Mouse (Mus musculus): ENCODE data around the gene Kif2c. TPM values are rescaled to one million over a fixed set of nuclear protein-coding genes. Genes with fewer than 3 reads are reported as not detected.

The Kif2c gene
- total and polyA plus RNA-seq, 2 experiments from 2014 or later, result 6.9 to 8.4 TPM

GRCm38 (mm10) chr4:117120445-117121414, 61.7 kb downstream of the Kif2c start:
- peak; percentile 96 for ATAC-seq
- DNase-seq (ENCODE audit: low spot score), result peak; percentile 97
- H3K9ac ChIP-seq (replicated peaks; ENCODE audit: low read length), result peak overlapping the region; percentile 69
- peak overlapping the region; percentile 61 for H3K4me3 ChIP-seq (ENCODE audit: low read length)
- peak overlapping the region; percentile 92 for H3K27ac ChIP-seq
- under 1% methylated on average over 69 of the region's 69 CpGs for WGBS
- H3K9me3 ChIP-seq (ENCODE audit: low read length), result no peaks in the 10 kb centered on the region
- no peaks in the 10 kb centered on the region for H3K27me3 ChIP-seq (ENCODE audit: insufficient read depth, low read length)
- H3K4me1 ChIP-seq (ENCODE audit: insufficient read depth, low read length), result peaks cover 7% of the 10 kb centered on the region
- H3K36me3 ChIP-seq (ENCODE audit: insufficient read depth, low read length), result no peaks in the 10 kb centered on the region
- TF ChIP-seq CTCF (IDR thresholded peaks at IDR 0.05; ENCODE audit: low read depth), result peak; percentile 91
- peak overlapping the region; percentile 98 for H3K4me2 ChIP-seq (ENCODE audit: low read depth, low read length)

GRCm38 (mm10) chr4:117120052-117120444, 62.4 kb downstream of the Kif2c start:
- Histone ChIP-seq H3K36me3 (ENCODE audit: insufficient read depth, low read length) (peaks cover 1% of the 10 kb centered on the region; the same call in 1 of the 2 replicates), H3K4me1 (ENCODE audit: insufficient read depth, low read length) (peaks cover 2% of the 10 kb centered on the region), H3K27ac (peak overlapping the region; percentile 92), H3K27me3 (ENCODE audit: insufficient read depth, low read length) (no peaks in the 10 kb centered on the region), H3K4me2 (ENCODE audit: low read depth, low read length) (peak overlapping the region; percentile 98), H3K9me3 (ENCODE audit: low read length) (no peaks in the 10 kb centered on the region), H3K9ac (replicated peaks; ENCODE audit: low read length) (peak overlapping the region; percentile 69), H3K4me3 (ENCODE audit: low read length) (peak overlapping the region; percentile 61)
- DNase-seq (ENCODE audit: low spot score) (no peak), ATAC-seq (no peak)
- no peak for TF ChIP-seq CTCF (IDR thresholded peaks at IDR 0.05; ENCODE audit: low read depth)
- 4% methylated on average over 10 of the region's 10 CpGs for WGBS

DNA sequence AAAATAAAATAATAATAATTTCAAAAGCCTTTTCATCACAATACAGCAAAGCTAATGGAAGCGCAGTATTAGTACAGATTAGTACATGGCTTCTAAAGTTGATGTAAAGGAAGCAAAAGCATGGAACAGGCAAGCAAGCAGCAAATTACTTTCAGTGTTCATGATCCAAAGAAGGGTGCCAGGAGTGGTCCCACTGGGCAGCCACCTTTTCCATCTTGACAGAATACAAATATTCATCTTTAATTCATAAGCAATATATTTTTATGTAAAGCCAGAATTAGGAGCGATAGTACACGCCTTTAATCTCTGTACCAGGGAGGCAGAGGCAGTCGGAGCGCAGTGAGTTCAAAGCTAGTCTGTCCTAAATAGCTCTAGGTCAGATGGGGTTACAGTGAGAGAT, 62.8 kb downstream of the Kif2c start:
- Histone ChIP-seq H3K27me3 (ENCODE audit: insufficient read depth, low read length) (no peaks in the 10 kb centered on the region), H3K4me2 (ENCODE audit: low read depth, low read length) (peak overlapping the region; percentile 98), H3K36me3 (ENCODE audit: insufficient read depth, low read length) (peaks cover 5% of the 10 kb centered on the region; the same call in 1 of the 2 replicates), H3K27ac (peak overlapping the region; percentile 92), H3K9me3 (ENCODE audit: low read length) (no peaks in the 10 kb centered on the region), H3K4me3 (ENCODE audit: low read length) (peak overlapping the region; percentile 61), H3K4me1 (ENCODE audit: insufficient read depth, low read length) (no peaks in the 10 kb centered on the region), H3K9ac (replicated peaks; ENCODE audit: low read length) (peak overlapping the region; percentile 69)
- DNase-seq (ENCODE audit: low spot score) (no peak), ATAC-seq (no peak)
- 80% methylated on average over 5 of the region's 5 CpGs for WGBS
- TF ChIP-seq CTCF (IDR thresholded peaks at IDR 0.05; ENCODE audit: low read depth), result no peak

GRCm38 (mm10) chr4:117117931-117118330, 64.5 kb downstream of the Kif2c start:
- DNase-seq (ENCODE audit: low spot score), result no peak
- Histone ChIP-seq H3K4me3 (ENCODE audit: low read length) (no peak overlapping the region), H3K9me3 (ENCODE audit: low read length) (no peaks in the 10 kb centered on the region), H3K4me1 (ENCODE audit: insufficient read depth, low read length) (no peaks in the 10 kb centered on the region), H3K9ac (replicated peaks; ENCODE audit: low read length) (no peak overlapping the region), H3K27ac (no peak overlapping the region), H3K4me2 (ENCODE audit: low read depth, low read length) (no peak overlapping the region), H3K27me3 (ENCODE audit: insufficient read depth, low read length) (no peaks in the 10 kb centered on the region), H3K36me3 (ENCODE audit: insufficient read depth, low read length) (peaks cover 6% of the 10 kb centered on the region; the same call in 1 of the 2 replicates)
- ATAC-seq, result no peak
- TF ChIP-seq CTCF (IDR thresholded peaks at IDR 0.05; ENCODE audit: low read depth), result no peak
- WGBS, result 93% methylated on average over 7 of the region's 7 CpGs

DNA sequence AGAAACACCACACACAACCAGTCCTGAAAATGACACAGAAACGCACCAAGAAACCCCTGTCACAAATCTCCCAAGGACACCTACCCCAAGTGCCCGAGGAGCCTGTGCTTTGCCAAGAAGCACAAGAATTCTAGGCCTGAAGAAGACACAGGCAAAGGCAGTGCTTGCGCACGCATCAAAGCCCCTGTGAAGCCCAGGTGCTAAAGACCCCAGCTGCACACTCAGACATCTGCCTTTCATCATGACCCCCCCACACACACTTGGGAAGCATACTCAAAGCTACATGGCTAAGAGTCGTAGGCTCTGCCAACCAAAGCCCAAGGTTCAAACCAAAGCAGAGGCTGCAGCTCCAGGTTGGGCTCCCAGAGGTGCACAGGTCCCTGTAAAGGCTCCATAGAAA, 66.8 kb downstream of the Kif2c start:
- H3K27ac ChIP-seq, result no peak overlapping the region
- no peak overlapping the region for H3K4me3 ChIP-seq (ENCODE audit: low read length)
- no peak overlapping the region for H3K9ac ChIP-seq (replicated peaks; ENCODE audit: low read length)
- ATAC-seq (no peak), DNase-seq (ENCODE audit: low spot score) (no peak)
- no peaks in the 10 kb centered on the region for H3K27me3 ChIP-seq (ENCODE audit: insufficient read depth, low read length)
- H3K9me3 ChIP-seq (ENCODE audit: low read length), result no peaks in the 10 kb centered on the region
- no peak for TF ChIP-seq CTCF (IDR thresholded peaks at IDR 0.05; ENCODE audit: low read depth)
- 88% methylated on average over 5 of the region's 5 CpGs for WGBS
- no peak overlapping the region for H3K4me2 ChIP-seq (ENCODE audit: low read depth, low read length)
- H3K36me3 ChIP-seq (ENCODE audit: insufficient read depth, low read length), result peaks cover 13% of the 10 kb centered on the region
- H3K4me1 ChIP-seq (ENCODE audit: insufficient read depth, low read length), result no peaks in the 10 kb centered on the region

- no peak overlapping the region for H3K27ac ChIP-seq
- no peaks in the 10 kb centered on the region for H3K4me1 ChIP-seq (ENCODE audit: insufficient read depth, low read length)
- H3K4me3 ChIP-seq (ENCODE audit: low read length), result no peak overlapping the region
- H3K9me3 ChIP-seq (ENCODE audit: low read length), result no peaks in the 10 kb centered on the region
- WGBS, result 71% methylated on average over 1 of the region's 1 CpGs
- no peak overlapping the region for H3K4me2 ChIP-seq (ENCODE audit: low read depth, low read length)
- H3K36me3 ChIP-seq (ENCODE audit: insufficient read depth, low read length), result peaks cover 36% of the 10 kb centered on the region
- H3K27me3 ChIP-seq (ENCODE audit: insufficient read depth, low read length), result no peaks in the 10 kb centered on the region
- ATAC-seq (no peak), DNase-seq (ENCODE audit: low spot score) (no peak)
- no peak overlapping the region for H3K9ac ChIP-seq (replicated peaks; ENCODE audit: low read length)
- no peak; the same call in 1 of the 2 replicates for TF ChIP-seq CTCF (IDR thresholded peaks at IDR 0.05; ENCODE audit: low read depth)
Observed at GRCm38 (mm10) chr4:117113237-117113636, 69.2 kb downstream of the Kif2c start.

GRCm38 (mm10) chr4:117110985-117111384, 71.5 kb downstream of the Kif2c start:
- H3K27ac ChIP-seq, result no peak overlapping the region
- no peaks in the 10 kb centered on the region for H3K4me1 ChIP-seq (ENCODE audit: insufficient read depth, low read length)
- H3K36me3 ChIP-seq (ENCODE audit: insufficient read depth, low read length), result peaks cover 42% of the 10 kb centered on the region
- no peak overlapping the region for H3K9ac ChIP-seq (replicated peaks; ENCODE audit: low read length)
- H3K9me3 ChIP-seq (ENCODE audit: low read length), result no peaks in the 10 kb centered on the region
- ATAC-seq, result no peak
- DNase-seq (ENCODE audit: low spot score), result no peak
- 89% methylated on average over 11 of the region's 11 CpGs for WGBS
- H3K27me3 ChIP-seq (ENCODE audit: insufficient read depth, low read length), result no peaks in the 10 kb centered on the region
- no peak overlapping the region for H3K4me2 ChIP-seq (ENCODE audit: low read depth, low read length)
- TF ChIP-seq CTCF (IDR thresholded peaks at IDR 0.05; ENCODE audit: low read depth), result no peak
- H3K4me3 ChIP-seq (ENCODE audit: low read length), result no peak overlapping the region
